Mouse (Mus musculus): ENCODE measurements at regions not wholly inside any gene's neighbourhood (a gene's known extent, or its start where the extent isn't known, plus 50 kb on each side); places are given as distances from the start of the nearest gene placed in this dataset.

DNA sequence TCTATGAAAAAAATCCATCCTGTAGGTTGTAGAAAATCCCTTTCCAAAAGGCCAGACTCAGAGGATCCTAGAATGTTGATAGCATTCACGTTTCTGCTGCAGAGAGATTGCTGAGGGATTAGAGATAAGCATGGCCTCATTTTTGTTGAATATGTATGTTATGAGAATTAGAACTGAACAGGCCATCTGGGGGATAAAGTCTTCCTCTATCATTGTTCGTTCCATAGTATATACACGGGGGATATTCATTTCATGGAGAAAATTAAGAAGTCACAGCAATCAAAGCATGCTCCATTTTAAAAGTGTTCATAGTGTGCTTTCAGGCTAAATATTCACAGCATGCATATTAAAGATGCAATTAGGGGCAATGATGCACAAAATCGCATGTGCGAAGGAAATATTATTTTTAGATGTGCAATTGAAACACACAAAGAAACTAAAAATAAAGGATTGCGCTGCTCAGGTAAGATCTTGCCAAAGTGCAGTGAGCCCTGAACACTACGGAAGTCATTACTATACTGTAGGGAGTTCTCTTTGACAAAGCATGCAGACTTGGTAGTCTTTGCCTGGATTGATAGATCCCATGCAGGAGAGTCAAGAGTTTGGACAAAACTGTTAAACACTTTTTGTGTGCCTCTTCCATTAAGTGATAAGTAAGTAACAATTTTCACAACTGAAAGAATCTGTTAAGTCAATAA lies 511.5 kb downstream of the Phf3 start:
- DNase-seq (ENCODE audit: low read depth, low spot score): no peak

GRCm38 (mm10) chr1:30320657-30321262 lies 553.0 kb downstream of the Phf3 start:
- no peak for DNase-seq (ENCODE audit: low read depth, low spot score)

- no peak for DNase-seq (ENCODE audit: low read depth, low spot score)
These were observed 555.5 kb downstream of the Phf3 start for GRCm38 (mm10) chr1:30318195-30318594.

GRCm38 (mm10) chr1:30289073-30289472 lies 584.6 kb downstream of the Phf3 start:
- no peak for DNase-seq (ENCODE audit: low read depth, low spot score)

DNA sequence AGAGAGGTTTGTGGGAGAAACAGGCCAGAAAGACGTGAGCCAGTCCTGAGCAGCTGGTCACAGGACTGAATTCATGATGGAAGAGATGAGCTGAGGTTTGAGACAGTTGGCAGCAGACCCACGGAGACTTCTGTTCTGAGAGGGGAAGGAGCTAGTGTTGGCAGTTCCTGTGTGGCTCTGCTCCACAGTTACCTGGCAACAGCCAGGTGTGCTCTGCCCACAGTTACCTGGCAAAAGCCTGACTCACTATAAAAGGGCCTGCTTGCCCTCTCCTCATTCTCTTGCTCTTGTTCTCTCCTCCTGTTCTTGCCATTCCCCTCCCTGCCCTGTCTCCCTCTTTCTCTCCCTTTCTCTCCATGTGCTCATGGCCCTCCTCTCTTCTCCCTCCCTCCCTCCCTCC lies 611.3 kb downstream of the Phf3 start:
- DNase-seq (ENCODE audit: low read depth, low spot score): no peak

- no peak for DNase-seq (ENCODE audit: low read depth, low spot score)
These were observed 614.2 kb downstream of the Phf3 start for GRCm38 (mm10) chr1:30259547-30259946.

DNA sequence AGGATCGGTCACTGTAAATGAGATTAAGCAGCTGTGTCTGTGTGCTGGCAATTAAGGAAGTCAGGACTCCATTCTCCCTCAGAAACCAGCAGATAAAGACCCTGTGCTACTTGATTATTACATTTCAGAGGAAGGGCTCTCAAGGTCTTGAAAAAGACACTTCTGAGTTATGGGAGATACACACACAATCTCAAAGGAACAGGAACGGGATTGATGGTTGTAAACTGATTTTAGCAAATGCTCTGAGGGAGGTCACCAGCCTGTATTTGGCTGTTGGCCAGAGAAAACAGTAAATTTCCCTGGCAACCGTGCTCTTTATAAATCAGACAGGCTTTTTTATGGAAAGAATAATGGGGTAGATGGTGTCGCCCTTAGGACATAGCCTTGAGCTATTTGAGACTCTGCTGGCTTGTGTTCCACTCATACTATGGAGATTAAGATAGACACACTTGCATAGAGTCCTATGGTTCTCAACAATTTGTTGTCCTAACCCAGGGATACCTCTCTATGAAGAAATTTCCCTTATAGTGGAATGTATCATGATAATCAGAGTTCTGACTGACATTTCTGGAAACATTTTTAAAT lies 656.9 kb downstream of the Phf3 start:
- peak; percentile 20 for DNase-seq (ENCODE audit: low read depth, low spot score)

DNA sequence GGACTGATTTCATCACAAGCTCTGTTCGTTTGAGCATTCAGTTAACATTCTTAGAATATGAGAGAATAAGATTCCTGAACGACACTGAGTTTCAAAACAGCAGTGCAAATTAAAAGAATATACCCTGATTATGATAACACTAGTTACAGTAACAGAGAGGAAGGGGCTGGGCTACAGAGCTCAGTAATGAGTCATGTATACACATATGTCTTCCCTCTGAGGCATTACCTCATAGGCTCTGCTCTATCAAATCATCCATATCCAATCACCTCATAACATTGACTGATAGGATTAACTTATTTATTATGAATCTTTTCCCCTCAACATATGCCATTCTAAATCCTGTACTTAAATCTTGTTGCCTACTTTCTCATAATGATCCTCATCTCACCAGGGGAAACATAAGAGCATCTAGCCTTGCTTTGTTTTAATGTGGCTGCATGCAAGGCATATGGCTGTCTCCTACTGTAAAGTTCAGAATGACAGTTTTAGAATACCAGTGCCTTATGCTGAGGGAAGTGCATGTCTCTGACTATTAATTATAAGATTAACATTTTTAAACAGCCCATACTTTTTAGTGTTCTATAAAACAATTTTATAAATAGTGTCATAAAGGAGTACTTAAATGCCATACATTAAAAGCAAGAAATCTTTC lies 669.0 kb downstream of the Phf3 start:
- no peak for DNase-seq (ENCODE audit: low read depth, low spot score)

DNA sequence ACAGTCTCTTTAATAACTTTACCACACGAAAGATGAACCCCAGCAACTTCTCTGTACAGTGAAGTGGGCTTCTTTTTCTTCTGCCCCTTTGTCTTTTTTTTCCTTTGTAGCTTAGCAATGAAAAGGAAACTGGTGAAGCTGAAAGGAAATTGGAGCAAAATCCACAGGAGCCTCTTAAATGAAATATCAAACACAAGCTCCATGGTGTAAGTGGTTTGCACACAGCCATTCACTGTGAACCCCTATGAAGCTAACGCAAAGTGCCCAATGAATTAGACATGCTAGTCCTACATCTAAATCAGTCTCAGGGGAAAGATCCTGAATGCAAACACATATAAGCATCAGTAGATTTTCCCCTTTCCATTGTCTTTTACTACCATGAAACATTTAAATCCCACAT lies 697.5 kb downstream of the Phf3 start:
- DNase-seq (ENCODE audit: low read depth, low spot score): no peak

DNA sequence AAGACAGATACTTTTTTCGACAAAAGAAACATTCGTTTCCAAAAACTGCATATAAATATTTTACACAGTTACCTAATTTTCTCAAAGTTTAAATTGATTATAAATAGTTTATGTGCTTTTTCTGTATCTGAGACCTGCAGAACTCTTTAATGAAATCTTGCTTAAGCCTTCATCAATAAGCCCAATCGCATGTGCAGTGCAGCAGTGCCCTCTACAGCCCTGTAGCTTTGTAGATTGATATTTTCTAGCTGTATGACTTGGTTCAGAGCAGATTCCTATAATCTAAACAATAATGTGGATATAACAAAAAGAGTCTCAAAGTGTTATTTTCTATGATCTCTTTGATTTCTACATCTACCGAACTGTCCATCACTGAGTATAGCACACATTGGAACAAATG lies 728.7 kb downstream of the Phf3 start:
- DNase-seq (ENCODE audit: low read depth, low spot score): peak; percentile 17

GRCm38 (mm10) chr1:30114186-30114585 lies 759.5 kb downstream of the Phf3 start:
- DNase-seq (ENCODE audit: low read depth, low spot score): no peak

Measured in embryo, embryonic 11.5 days (tissue).